Mouse (Mus musculus) stomach, postnatal 0 days (tissue): ENCODE measurements around the gene Hist2h3c1.

ENCODE experiments used
- CTCF ChIP-seq: IDR thresholded peaks from 2 replicates; pipeline ENCODE4 v1.5.1; 2016; ENCODE audit warnings: antibody characterized with exemption, low read depth, mild to moderate bottlenecking, moderate library complexity
- EP300 ChIP-seq: optimal IDR thresholded peaks from 2 replicates; pipeline ENCODE3; 2016; ENCODE audit warnings: antibody characterized with exemption

- no peak for TF ChIP-seq EP300
- TF ChIP-seq CTCF: no peak
Measured at GRCm38 (mm10) chr3:96266132-96266710, 19.7 kb downstream of the Hist2h3c1 start.
